Mouse (Mus musculus): ENCODE data around the gene L3hypdh. TPM values are rescaled to one million over a fixed set of nuclear protein-coding genes. Genes with fewer than 3 reads are reported as not detected.

Gene L3hypdh
- 1 to 10 TPM; 4.5 to 4.9 TPM for total RNA-seq (2021)
- long read RNA-seq, experiment 1, transcript L3hypdh-201 (5 exons, 1,831 nt): major isoform, 6 of 6 reads
- long read RNA-seq, experiment 1, partial matches to known transcripts: 0 of 6 reads
- long read RNA-seq, experiment 1, other reads (novel, unspliced or antisense): 0 of 6 reads
- long read RNA-seq, experiment 2, partial matches to known transcripts: 0 of 3 reads
- long read RNA-seq, experiment 2, other reads (novel, unspliced or antisense): 1 of 3 reads

- peak; percentile 100 for DNase-seq
Measured at GRCm38 (mm10) chr12:72085329-72086165, at the start of gene L3hypdh, which contains the start of gene Jkamp. Gene L3hypdh (minus strand): TSS chr12:72085439. Gene Jkamp (plus strand): TSS chr12:72085589.

GRCm38 (mm10) chr12:72129203-72129602 lies 44.0 kb upstream of the L3hypdh start:
- no peak for DNase-seq

- no peak for DNase-seq
Measured at GRCm38 (mm10) chr12:72115686-72116345, 30.6 kb upstream of the L3hypdh start.

- DNase-seq: no peak
Measured at GRCm38 (mm10) chr12:72115126-72115525, 29.9 kb upstream of the L3hypdh start.

GRCm38 (mm10) chr12:72104525-72105281 lies 19.5 kb upstream of the L3hypdh start:
- peak; percentile 67 for DNase-seq

GRCm38 (mm10) chr12:72104027-72104426 lies 18.8 kb upstream of the L3hypdh start:
- no peak for DNase-seq

GRCm38 (mm10) chr12:72102776-72103175 lies 17.5 kb upstream of the L3hypdh start:
- DNase-seq: no peak

- no peak for DNase-seq
Measured at GRCm38 (mm10) chr12:72096966-72097365, 11.7 kb upstream of the L3hypdh start.

- DNase-seq: no peak
Measured at GRCm38 (mm10) chr12:72089802-72090201, 4.6 kb upstream of the L3hypdh start.

- no peak for DNase-seq
Measured at GRCm38 (mm10) chr12:72086166-72086825, 1.1 kb upstream of the L3hypdh start.

GRCm38 (mm10) chr12:72085024-72085328 lies 263 bp downstream of the L3hypdh start:
- no peak for DNase-seq

GRCm38 (mm10) chr12:72084261-72085023 lies 797 bp downstream of the L3hypdh start:
- peak; percentile 69 for DNase-seq

- no peak for DNase-seq
Measured at GRCm38 (mm10) chr12:72083265-72083664, 2.0 kb downstream of the L3hypdh start.

- peak; percentile 15 for DNase-seq
Measured at GRCm38 (mm10) chr12:72082370-72082769, 2.9 kb downstream of the L3hypdh start.

- DNase-seq: no peak
Measured at GRCm38 (mm10) chr12:72081961-72082360, 3.3 kb downstream of the L3hypdh start.

- DNase-seq: no peak
Measured at GRCm38 (mm10) chr12:72078248-72078647, 7.0 kb downstream of the L3hypdh start.

- peak; percentile 88 for DNase-seq
Measured at GRCm38 (mm10) chr12:72070327-72071269, 14.6 kb downstream of the L3hypdh start, which contains the start of gene Gpr135. Gene Gpr135 (minus strand): TSS chr12:72071125.

GRCm38 (mm10) chr12:72069626-72070326 lies 15.5 kb downstream of the L3hypdh start:
- DNase-seq: no peak

GRCm38 (mm10) chr12:72057780-72058179 lies 27.5 kb downstream of the L3hypdh start:
- DNase-seq: no peak

All from gastrocnemius, postnatal 10 days (tissue).